Mouse (Mus musculus): ENCODE measurements at regions not wholly inside any gene's neighbourhood (a gene's known extent, or its start where the extent isn't known, plus 50 kb on each side); places are given as distances from the start of the nearest gene placed in this dataset.

GRCm38 (mm10) chr3:37972931-37973330, 248.6 kb upstream of the Gm5148 start:
- peaks cover 0 to 2% of the 10 kb centered on the region in 2 experiments; a peak in 1 of 4 replicates for H3K27me3 ChIP-seq (ENCODE audit: control insufficient read depth in 1 of 2, insufficient read depth in 2 of 2, low read length in 2 of 2)
- no peak overlapping the region for H3K9ac ChIP-seq (ENCODE audit: control insufficient read depth, low read depth, low read length, poor library complexity, severe bottlenecking)
- H3K4me3 ChIP-seq (ENCODE audit: control insufficient read depth in 1 of 2, insufficient read depth in 1 of 2, low read depth in 2 of 2, low read length in 2 of 2) = no peak overlapping the region
- peaks cover 2 to 14% of the 10 kb centered on the region in 2 experiments; a peak in 3 of 4 replicates for H3K4me1 ChIP-seq (ENCODE audit: control insufficient read depth in 1 of 2, insufficient read depth in 2 of 2, low read length in 2 of 2)
- peaks cover 0 to 10% of the 10 kb centered on the region in 2 experiments; a peak in 2 of 4 replicates for H3K36me3 ChIP-seq (ENCODE audit: control insufficient read depth in 1 of 2, insufficient read depth in 2 of 2, low read length in 2 of 2)
- H3K79me2 ChIP-seq (ENCODE audit: control insufficient read depth, insufficient read depth, low read length, poor library complexity) = no peaks in the 10 kb centered on the region
- TF ChIP-seq USF2 (IDR thresholded peaks at IDR 0.05; ENCODE audit: borderline replicate concordance in 1 of 2, insufficient read depth in 1 of 2, low read depth in 1 of 2, low read length in 2 of 2) (no peak), UBTF (IDR thresholded peaks at IDR 0.05; ENCODE audit: borderline replicate concordance, insufficient read depth, low read depth, low read length) (no peak), BHLHE40 (IDR thresholded peaks at IDR 0.05; ENCODE audit: borderline replicate concordance, low read depth, low read length) (no peak), MAZ (IDR thresholded peaks at IDR 0.05; ENCODE audit: low read depth, low read length) (no peak), USF1 (IDR thresholded peaks at IDR 0.05; ENCODE audit: low read depth, low read length) (no peak), ZC3H11A (IDR thresholded peaks at IDR 0.05; ENCODE audit: low read depth, low read length) (no peak), POLR2AphosphoS5 (IDR thresholded peaks at IDR 0.05; ENCODE audit: borderline replicate concordance, low read depth, low read length) (no peak), ZMIZ1 (IDR thresholded peaks at IDR 0.05; ENCODE audit: low read depth, low read length) (no peak), NELFE (IDR thresholded peaks at IDR 0.05; ENCODE audit: low read depth, low read length) (no peak), SMC3 (IDR thresholded peaks at IDR 0.05; ENCODE audit: low read depth, low read length) (no peak), SIN3A (IDR thresholded peaks at IDR 0.05; ENCODE audit: low read length) (no peak), ELF1 (IDR thresholded peaks at IDR 0.05; ENCODE audit: low read depth, low read length) (no peak), CHD1 (IDR thresholded peaks at IDR 0.05; ENCODE audit: low read depth, low read length) (no peak), NRF1 (IDR thresholded peaks at IDR 0.05; ENCODE audit: insufficient read depth, low read depth, low read length, poor library complexity, severe bottlenecking) (no peak), GABPA (IDR thresholded peaks at IDR 0.05; ENCODE audit: low read depth, low read length) (no peak), ZNF384 (IDR thresholded peaks at IDR 0.05; ENCODE audit: low read depth, low read length) (no peak), CHD2 (IDR thresholded peaks at IDR 0.05; ENCODE audit: low read length) (no peak), JUND (IDR thresholded peaks at IDR 0.05; ENCODE audit: low read depth, low read length) (no peak)
- H3K27ac ChIP-seq (ENCODE audit: control insufficient read depth, low read depth, low read length) = no peak overlapping the region
- no peaks in the 10 kb centered on the region for H3K9me3 ChIP-seq (replicated peaks; ENCODE audit: insufficient read depth, low read length)
- DNase-seq (ENCODE audit: low read depth, low spot score) = no peak

GRCm38 (mm10) chr3:37971240-37971639, 246.9 kb upstream of the Gm5148 start:
- no peak for DNase-seq (ENCODE audit: low read depth, low spot score)
- H3K27ac ChIP-seq (ENCODE audit: control insufficient read depth, low read depth, low read length) = no peak overlapping the region

More at GRCm38 (mm10) chr3:37971240-37971639, 246.9 kb upstream of the Gm5148 start:
- Histone ChIP-seq H3K9me3 (replicated peaks; ENCODE audit: insufficient read depth, low read length) (no peaks in the 10 kb centered on the region), H3K27me3 (ENCODE audit: control insufficient read depth in 1 of 2, insufficient read depth in 2 of 2, low read length in 2 of 2) (peaks cover 0 to 2% of the 10 kb centered on the region in 2 experiments; a peak in 1 of 4 replicates), H3K79me2 (ENCODE audit: control insufficient read depth, insufficient read depth, low read length, poor library complexity) (no peaks in the 10 kb centered on the region), H3K9ac (ENCODE audit: control insufficient read depth, low read depth, low read length, poor library complexity, severe bottlenecking) (no peak overlapping the region), H3K4me3 (ENCODE audit: control insufficient read depth in 1 of 2, insufficient read depth in 1 of 2, low read depth in 2 of 2, low read length in 2 of 2) (no peak overlapping the region), H3K4me1 (ENCODE audit: control insufficient read depth in 1 of 2, insufficient read depth in 2 of 2, low read length in 2 of 2) (peaks cover 2 to 14% of the 10 kb centered on the region in 2 experiments; a peak in 3 of 4 replicates), H3K36me3 (ENCODE audit: control insufficient read depth in 1 of 2, insufficient read depth in 2 of 2, low read length in 2 of 2) (peaks cover 0 to 10% of the 10 kb centered on the region in 2 experiments; a peak in 2 of 4 replicates)
- TF ChIP-seq SMC3 (IDR thresholded peaks at IDR 0.05; ENCODE audit: low read depth, low read length) (no peak), JUND (IDR thresholded peaks at IDR 0.05; ENCODE audit: low read depth, low read length) (no peak), NRF1 (IDR thresholded peaks at IDR 0.05; ENCODE audit: insufficient read depth, low read depth, low read length, poor library complexity, severe bottlenecking) (no peak), UBTF (IDR thresholded peaks at IDR 0.05; ENCODE audit: borderline replicate concordance, insufficient read depth, low read depth, low read length) (no peak), GATA1 (IDR thresholded peaks at IDR 0.05; ENCODE audit: low read depth, low read length) (no peak), ELF1 (IDR thresholded peaks at IDR 0.05; ENCODE audit: low read depth, low read length) (no peak), POLR2AphosphoS5 (IDR thresholded peaks at IDR 0.05; ENCODE audit: borderline replicate concordance, low read depth, low read length) (no peak), RCOR1 (IDR thresholded peaks at IDR 0.05; ENCODE audit: low read depth, low read length) (no peak), MYC (IDR thresholded peaks at IDR 0.05; ENCODE audit: low read depth, low read length) (no peak), ZC3H11A (IDR thresholded peaks at IDR 0.05; ENCODE audit: low read depth, low read length) (no peak), MYB (IDR thresholded peaks at IDR 0.05; ENCODE audit: low read depth, low read length) (no peak), CHD2 (IDR thresholded peaks at IDR 0.05; ENCODE audit: low read length) (no peak), CTCF (IDR thresholded peaks at IDR 0.05 in 2 of 3, conservative IDR thresholded peaks at IDR 0.05 in 1 of 3; ENCODE audit: control insufficient read depth in 1 of 3, insufficient read depth in 1 of 3, low read depth in 2 of 3, low read length in 3 of 3, poor library complexity in 1 of 3, severe bottlenecking in 1 of 3) (no peak), ETS1 (IDR thresholded peaks at IDR 0.05; ENCODE audit: low read depth, low read length) (no peak)
